Mouse (Mus musculus): ENCODE data around the gene AL607142.1. TPM values are rescaled to one million over a fixed set of nuclear protein-coding genes. Genes with fewer than 3 reads are reported as not detected.
A peak's percentile ranks its signal among the peaks of the same experiment; 100 is the strongest.

Gene AL607142.1
- polyA plus RNA-seq, 1 experiment from 2014 or later, result not detected

GRCm38 (mm10) chr4:120062754-120063153 lies 2.0 kb upstream of the AL607142.1 start:
- WGBS, result 89% methylated on average over 11 of the region's 11 CpGs
- H3K36me3 ChIP-seq (ENCODE audit: control insufficient read depth, insufficient read depth, low read length), result no peaks in the 10 kb centered on the region
- no peak for ATAC-seq
- H3K9me3 ChIP-seq (ENCODE audit: control insufficient read depth, low read length), result no peaks in the 10 kb centered on the region
- no peak overlapping the region for H3K27ac ChIP-seq (ENCODE audit: low read length)
- H3K4me3 ChIP-seq (ENCODE audit: low read length), result no peak overlapping the region
- no peak overlapping the region for H3K4me2 ChIP-seq (ENCODE audit: low read depth, low read length)
- H3K27me3 ChIP-seq (replicated peaks; ENCODE audit: control insufficient read depth, insufficient read depth, low read length), result no peaks in the 10 kb centered on the region
- no peaks in the 10 kb centered on the region for H3K4me1 ChIP-seq (ENCODE audit: control insufficient read depth, insufficient read depth, low read length)
- no peak overlapping the region for H3K9ac ChIP-seq (ENCODE audit: low read depth, low read length)

- Histone ChIP-seq H3K9me3 (ENCODE audit: control insufficient read depth, low read length) (no peaks in the 10 kb centered on the region), H3K27ac (ENCODE audit: low read length) (no peak overlapping the region), H3K4me2 (ENCODE audit: low read depth, low read length) (no peak overlapping the region), H3K4me1 (ENCODE audit: control insufficient read depth, insufficient read depth, low read length) (no peaks in the 10 kb centered on the region), H3K27me3 (replicated peaks; ENCODE audit: control insufficient read depth, insufficient read depth, low read length) (no peaks in the 10 kb centered on the region), H3K4me3 (ENCODE audit: low read length) (no peak overlapping the region), H3K9ac (ENCODE audit: low read depth, low read length) (no peak overlapping the region), H3K36me3 (ENCODE audit: control insufficient read depth, insufficient read depth, low read length) (no peaks in the 10 kb centered on the region)
- 85% methylated on average over 20 of the region's 20 CpGs for WGBS
- no peak for ATAC-seq
Observed at GRCm38 (mm10) chr4:120063353-120064124, 1.3 kb upstream of the AL607142.1 start.

- ATAC-seq, result no peak
- Histone ChIP-seq H3K4me3 (ENCODE audit: low read length) (no peak overlapping the region), H3K36me3 (ENCODE audit: control insufficient read depth, insufficient read depth, low read length) (no peaks in the 10 kb centered on the region), H3K4me2 (ENCODE audit: low read depth, low read length) (no peak overlapping the region), H3K4me1 (ENCODE audit: control insufficient read depth, insufficient read depth, low read length) (peaks cover 8% of the 10 kb centered on the region; the same call in 1 of the 2 replicates), H3K9ac (ENCODE audit: low read depth, low read length) (no peak overlapping the region), H3K27me3 (replicated peaks; ENCODE audit: control insufficient read depth, insufficient read depth, low read length) (no peaks in the 10 kb centered on the region), H3K9me3 (ENCODE audit: control insufficient read depth, low read length) (no peaks in the 10 kb centered on the region), H3K27ac (ENCODE audit: low read length) (no peak overlapping the region)
- 66% methylated on average over 9 of the region's 9 CpGs for WGBS
Observed at GRCm38 (mm10) chr4:120066841-120067591, 2.2 kb downstream of the AL607142.1 start.

- H3K36me3 ChIP-seq (ENCODE audit: control insufficient read depth, insufficient read depth, low read length), result no peaks in the 10 kb centered on the region
- peaks cover 11% of the 10 kb centered on the region; the same call in 1 of the 2 replicates for H3K4me1 ChIP-seq (ENCODE audit: control insufficient read depth, insufficient read depth, low read length)
- no peak overlapping the region for H3K4me2 ChIP-seq (ENCODE audit: low read depth, low read length)
- 87% methylated on average over 8 of the region's 8 CpGs for WGBS
- H3K4me3 ChIP-seq (ENCODE audit: low read length), result no peak overlapping the region
- no peak overlapping the region for H3K9ac ChIP-seq (ENCODE audit: low read depth, low read length)
- no peak overlapping the region for H3K27ac ChIP-seq (ENCODE audit: low read length)
- no peak for ATAC-seq
- no peaks in the 10 kb centered on the region for H3K27me3 ChIP-seq (replicated peaks; ENCODE audit: control insufficient read depth, insufficient read depth, low read length)
- no peaks in the 10 kb centered on the region for H3K9me3 ChIP-seq (ENCODE audit: control insufficient read depth, low read length)
Observed at GRCm38 (mm10) chr4:120067592-120068235, 2.9 kb downstream of the AL607142.1 start.

GRCm38 (mm10) chr4:120068883-120069581 lies 4.2 kb downstream of the AL607142.1 start:
- Histone ChIP-seq H3K36me3 (ENCODE audit: control insufficient read depth, insufficient read depth, low read length) (no peaks in the 10 kb centered on the region), H3K4me2 (ENCODE audit: low read depth, low read length) (no peak overlapping the region), H3K27ac (ENCODE audit: low read length) (no peak overlapping the region), H3K4me3 (ENCODE audit: low read length) (no peak overlapping the region), H3K9ac (ENCODE audit: low read depth, low read length) (no peak overlapping the region), H3K9me3 (ENCODE audit: control insufficient read depth, low read length) (no peaks in the 10 kb centered on the region), H3K27me3 (replicated peaks; ENCODE audit: control insufficient read depth, insufficient read depth, low read length) (no peaks in the 10 kb centered on the region), H3K4me1 (ENCODE audit: control insufficient read depth, insufficient read depth, low read length) (peaks cover 14% of the 10 kb centered on the region)
- no peak for ATAC-seq
- 66% methylated on average over 3 of the region's 3 CpGs for WGBS

- H3K27ac ChIP-seq (ENCODE audit: low read length), result no peak overlapping the region
- ATAC-seq, result peak; percentile 58
- H3K9ac ChIP-seq (ENCODE audit: low read depth, low read length), result no peak overlapping the region
- peaks cover 15% of the 10 kb centered on the region for H3K4me1 ChIP-seq (ENCODE audit: control insufficient read depth, insufficient read depth, low read length)
- no peak overlapping the region for H3K4me3 ChIP-seq (ENCODE audit: low read length)
- no peaks in the 10 kb centered on the region for H3K27me3 ChIP-seq (replicated peaks; ENCODE audit: control insufficient read depth, insufficient read depth, low read length)
- no peak overlapping the region for H3K4me2 ChIP-seq (ENCODE audit: low read depth, low read length)
- H3K9me3 ChIP-seq (ENCODE audit: control insufficient read depth, low read length), result no peaks in the 10 kb centered on the region
- no peaks in the 10 kb centered on the region for H3K36me3 ChIP-seq (ENCODE audit: control insufficient read depth, insufficient read depth, low read length)
- 86% methylated on average over 3 of the region's 3 CpGs for WGBS
Observed at GRCm38 (mm10) chr4:120069582-120069980, 4.8 kb downstream of the AL607142.1 start.

- Histone ChIP-seq H3K4me1 (ENCODE audit: control insufficient read depth, insufficient read depth, low read length) (peaks cover 15% of the 10 kb centered on the region), H3K4me2 (ENCODE audit: low read depth, low read length) (no peak overlapping the region), H3K9me3 (ENCODE audit: control insufficient read depth, low read length) (no peaks in the 10 kb centered on the region), H3K27ac (ENCODE audit: low read length) (no peak overlapping the region), H3K36me3 (ENCODE audit: control insufficient read depth, insufficient read depth, low read length) (no peaks in the 10 kb centered on the region), H3K27me3 (replicated peaks; ENCODE audit: control insufficient read depth, insufficient read depth, low read length) (no peaks in the 10 kb centered on the region), H3K4me3 (ENCODE audit: low read length) (no peak overlapping the region), H3K9ac (ENCODE audit: low read depth, low read length) (no peak overlapping the region)
- 63% methylated on average over 3 of the region's 3 CpGs for WGBS
- ATAC-seq, result peak; percentile 10; the same call in 1 of the 2 replicates
Observed at GRCm38 (mm10) chr4:120071411-120071810, 6.6 kb downstream of the AL607142.1 start.

GRCm38 (mm10) chr4:120071842-120072507 lies 7.2 kb downstream of the AL607142.1 start:
- no peaks in the 10 kb centered on the region for H3K27me3 ChIP-seq (replicated peaks; ENCODE audit: control insufficient read depth, insufficient read depth, low read length)
- H3K9ac ChIP-seq (ENCODE audit: low read depth, low read length), result no peak overlapping the region
- no peak overlapping the region for H3K4me3 ChIP-seq (ENCODE audit: low read length)
- WGBS, result 42% methylated on average over 15 of the region's 15 CpGs
- no peak overlapping the region for H3K4me2 ChIP-seq (ENCODE audit: low read depth, low read length)
- no peak overlapping the region for H3K27ac ChIP-seq (ENCODE audit: low read length)
- peak; percentile 63 for ATAC-seq
- peaks cover 15% of the 10 kb centered on the region for H3K4me1 ChIP-seq (ENCODE audit: control insufficient read depth, insufficient read depth, low read length)
- no peaks in the 10 kb centered on the region for H3K36me3 ChIP-seq (ENCODE audit: control insufficient read depth, insufficient read depth, low read length)
- H3K9me3 ChIP-seq (ENCODE audit: control insufficient read depth, low read length), result no peaks in the 10 kb centered on the region

All from intestine, embryonic 16.5 days (tissue).